Mouse (Mus musculus) intestine, postnatal 0 days (tissue): Measurements from ENCODE around the gene Necab2. TPM values are rescaled to one million over a fixed set of nuclear protein-coding genes. Genes with fewer than 3 reads are reported as not detected.
A peak's percentile ranks its signal among the peaks of the same experiment; 100 is the strongest.

Experiments
- ATAC-seq: fragments of 200-750 bp; cut with Nextera tagmentation; 2 replicates; pipeline ENCODE4 v1.8.0; 2017; ENCODE audit warnings: mild to moderate bottlenecking, moderate TSS enrichment, moderate library complexity
- H3K27ac ChIP-seq: fragments of 300-500 bp; sonication (generic); 2 replicates; pipeline ENCODE4 v1.5.1; 2014; ENCODE audit warnings: mild to moderate bottlenecking, low read depth, low read length, moderate library complexity
- H3K27me3 ChIP-seq: fragments of 300-500 bp; sonication (generic); replicated peaks from 2 replicates; pipeline ENCODE4 v1.6.1; 2014; ENCODE audit warnings: low read length, mixed read lengths; ENCODE audit not compliant: control insufficient read depth, insufficient read depth
- H3K36me3 ChIP-seq: fragments of 300-500 bp; sonication (generic); 2 replicates; pipeline ENCODE4 v1.6.1; 2014; ENCODE audit warnings: mild to moderate bottlenecking, moderate library complexity; ENCODE audit not compliant: control insufficient read depth, insufficient read depth
- H3K4me1 ChIP-seq: fragments of 300-500 bp; sonication (generic); replicated peaks from 2 replicates; pipeline ENCODE4 v1.6.1; 2014; ENCODE audit warnings: antibody characterized with exemption, low read length, mixed read lengths; ENCODE audit not compliant: control insufficient read depth, insufficient read depth
- H3K4me2 ChIP-seq: fragments of 300-500 bp; sonication (generic); replicated peaks from 2 replicates; pipeline ENCODE4 v1.6.1; 2014; ENCODE audit warnings: low read depth, mild to moderate bottlenecking, moderate library complexity
- H3K4me3 ChIP-seq: fragments of 300-500 bp; sonication (generic); 2 replicates; pipeline ENCODE4 v1.5.1; 2014; ENCODE audit warnings: low read depth, low read length
- H3K9ac ChIP-seq: fragments of 300-500 bp; sonication (generic); 2 replicates; pipeline ENCODE4 v1.6.1; 2014; ENCODE audit warnings: mild to moderate bottlenecking, low read depth, low read length
- H3K9me3 ChIP-seq: fragments of 300-500 bp; sonication (generic); 2 replicates; pipeline ENCODE4 v1.6.1; 2016; ENCODE audit warnings: mixed run types; ENCODE audit not compliant: control insufficient read depth
- CTCF ChIP-seq: sonication (generic); IDR thresholded peaks from 2 replicates; pipeline ENCODE4 v1.5.1; 2016; ENCODE audit warnings: low read depth, mild to moderate bottlenecking, control low read depth, antibody characterized with exemption, moderate library complexity
- WGBS: fragments of 180-500 bp; shearing (Covaris S2); extraction: QIAGEN DNeasy Blood & Tissue Kit; methylation state at CpG from one replicate; pipeline ENCODE4 v1.1.7; 2014; 5-methylcytosine and 5-hydroxymethylcytosine counted together
- polyA plus RNA-seq: library from polyadenylated mRNA; unstranded; fragments of >200 nt; fragmentation: Nextera tagmentation; extraction: Ambion mirVana; gene quantifications from 2 replicates; pipeline ENCODE4 v1.2.1, GENCODE M21; 2015

The Necab2 gene
- polyA plus RNA-seq, 1 experiment from 2014 or later: 1.3 TPM

- Histone ChIP-seq H3K4me2 (peak overlapping the region; percentile 63), H3K9me3 (no peaks in the 10 kb centered on the region), H3K9ac (peak overlapping the region; percentile 56), H3K36me3 (peaks cover 10% of the 10 kb centered on the region; the same call in 1 of the 2 replicates), H3K27ac (peak overlapping the region; percentile 86), H3K4me3 (peak overlapping the region; percentile 44), H3K27me3 (no peaks in the 10 kb centered on the region), H3K4me1 (peaks cover 25% of the 10 kb centered on the region)
- no peak for TF ChIP-seq CTCF
- no peak; the same call in 1 of the 2 replicates for ATAC-seq
- 52% methylated on average over 11 of the region's 11 CpGs for whole genome bisulfite sequencing
Observed at GRCm38 (mm10) chr8:119437506-119437905, 9.0 kb upstream of the Necab2 start.

- Histone ChIP-seq H3K27me3 (no peaks in the 10 kb centered on the region), H3K36me3 (peaks cover 22% of the 10 kb centered on the region), H3K4me3 (0 out of 2 replicates have a peak overlapping the region, but pooled peaks have one; percentile 44), H3K4me2 (peak overlapping the region; percentile 63), H3K9ac (peak overlapping the region; percentile 22; the same call in 1 of the 2 replicates), H3K27ac (peak overlapping the region; percentile 86), H3K4me1 (peaks cover 25% of the 10 kb centered on the region), H3K9me3 (no peaks in the 10 kb centered on the region)
- WGBS: 46% methylated on average over 6 of the region's 6 CpGs
- peak; percentile 50 for ATAC-seq
- 0 out of 2 replicates have a peak, but pooled peaks have one; percentile 23 for TF ChIP-seq CTCF
Observed at GRCm38 (mm10) chr8:119438876-119439275, 7.6 kb upstream of the Necab2 start.

- Histone ChIP-seq H3K36me3 (peaks cover 22% of the 10 kb centered on the region), H3K4me2 (peak overlapping the region; percentile 63), H3K4me1 (peaks cover 25% of the 10 kb centered on the region), H3K27ac (peak overlapping the region; percentile 86), H3K4me3 (0 out of 2 replicates have a peak overlapping the region, but pooled peaks have one; percentile 1), H3K27me3 (no peaks in the 10 kb centered on the region), H3K9ac (peak overlapping the region; percentile 22; the same call in 1 of the 2 replicates), H3K9me3 (no peaks in the 10 kb centered on the region)
- WGBS: 85% methylated on average over 2 of the region's 2 CpGs
- no peak for TF ChIP-seq CTCF
- ATAC-seq: no peak
Observed at GRCm38 (mm10) chr8:119439424-119439823, 7.1 kb upstream of the Necab2 start.

- Histone ChIP-seq H3K4me1 (peaks cover 25% of the 10 kb centered on the region), H3K4me2 (peak overlapping the region; percentile 63), H3K4me3 (no peak overlapping the region), H3K36me3 (peaks cover 27% of the 10 kb centered on the region), H3K9ac (peak overlapping the region; percentile 11; the same call in 1 of the 2 replicates), H3K9me3 (no peaks in the 10 kb centered on the region), H3K27me3 (no peaks in the 10 kb centered on the region), H3K27ac (peak overlapping the region; percentile 86)
- 68% methylated on average over 7 of the region's 7 CpGs for WGBS
- ATAC-seq: no peak
- no peak for TF ChIP-seq CTCF
Observed at GRCm38 (mm10) chr8:119439893-119440249, 6.6 kb upstream of the Necab2 start.

GRCm38 (mm10) chr8:119440250-119440951 lies 6.1 kb upstream of the Necab2 start:
- no peak overlapping the region for H3K4me3 ChIP-seq
- H3K4me1 ChIP-seq: peaks cover 25% of the 10 kb centered on the region
- H3K36me3 ChIP-seq: peaks cover 32% of the 10 kb centered on the region
- peak; percentile 78 for TF ChIP-seq CTCF
- H3K27ac ChIP-seq: peak overlapping the region; percentile 86
- no peaks in the 10 kb centered on the region for H3K27me3 ChIP-seq
- H3K9me3 ChIP-seq: no peaks in the 10 kb centered on the region
- WGBS: 17% methylated on average over 16 of the region's 16 CpGs
- H3K4me2 ChIP-seq: peak overlapping the region; percentile 63
- peak; percentile 67 for ATAC-seq
- peak overlapping the region; percentile 11; the same call in 1 of the 2 replicates for H3K9ac ChIP-seq

GRCm38 (mm10) chr8:119440952-119441270 lies 5.6 kb upstream of the Necab2 start:
- no peak overlapping the region for H3K9ac ChIP-seq
- WGBS: 19% methylated on average over 1 of the region's 1 CpGs

More at GRCm38 (mm10) chr8:119440952-119441270, 5.6 kb upstream of the Necab2 start:
- Histone ChIP-seq H3K4me2 (peak overlapping the region; percentile 63), H3K4me1 (peaks cover 25% of the 10 kb centered on the region), H3K36me3 (peaks cover 36% of the 10 kb centered on the region), H3K9me3 (no peaks in the 10 kb centered on the region), H3K27ac (peak overlapping the region; percentile 86), H3K27me3 (no peaks in the 10 kb centered on the region), H3K4me3 (no peak overlapping the region)
- peak; percentile 70 for ATAC-seq
- TF ChIP-seq CTCF: no peak
